Mouse (Mus musculus): ENCODE results near the gene Cacna1c.
"Not testable (repeated sequence)": the region's sequence is repeated elsewhere in the genome, so short reads cannot be mapped to it uniquely, and the experiment has no call there.

Cacna1c gene

DNA sequence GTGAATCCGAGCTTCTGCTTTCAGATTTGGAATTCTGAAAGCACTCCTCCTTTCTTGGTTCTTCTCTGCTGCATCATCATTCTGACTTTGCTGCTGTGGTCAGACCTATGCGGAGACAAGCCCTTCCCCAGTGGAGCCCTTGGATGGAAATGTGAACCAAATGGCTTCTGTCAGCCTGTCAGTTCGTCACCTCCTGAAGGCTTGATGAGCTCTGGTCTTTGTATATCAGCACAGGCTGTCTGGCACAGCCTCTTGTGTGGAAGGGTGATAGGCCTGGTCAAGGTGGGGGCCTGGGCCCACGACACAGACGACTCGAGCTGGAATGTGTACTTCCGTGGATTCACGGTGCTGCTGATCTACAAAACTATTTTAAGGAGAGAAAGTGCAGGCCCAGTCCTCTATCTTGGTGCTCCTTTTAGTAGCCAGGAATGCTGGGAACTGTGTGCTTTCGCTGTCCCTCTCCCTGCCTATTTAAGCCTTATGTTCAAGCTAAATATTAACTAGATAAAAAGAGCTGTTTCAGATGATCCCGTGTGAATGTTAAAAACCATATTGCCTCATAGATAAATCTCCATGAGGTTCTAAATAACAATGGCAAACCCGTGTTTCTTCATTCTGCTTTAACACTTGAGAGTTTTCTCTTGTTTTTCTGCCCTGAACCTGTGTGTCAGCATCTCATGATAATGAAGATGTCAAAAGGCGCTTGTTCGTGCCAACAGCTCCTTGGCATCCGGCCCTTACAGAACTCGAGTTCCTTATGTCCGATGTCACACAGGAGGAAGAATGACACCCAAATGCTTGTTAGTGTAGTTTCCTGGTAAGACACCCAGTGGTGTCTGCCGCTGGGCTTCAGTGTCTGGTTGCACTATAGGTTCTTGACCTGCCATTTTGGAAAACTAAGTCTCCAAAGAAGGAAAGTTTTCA, at the start of gene Cacna1c:
Gene Cacna1c, minus strand, starts transcription at position 37 of the 924 bp plus-strand sequence.
- DNase-seq: peak; percentile 18

DNA sequence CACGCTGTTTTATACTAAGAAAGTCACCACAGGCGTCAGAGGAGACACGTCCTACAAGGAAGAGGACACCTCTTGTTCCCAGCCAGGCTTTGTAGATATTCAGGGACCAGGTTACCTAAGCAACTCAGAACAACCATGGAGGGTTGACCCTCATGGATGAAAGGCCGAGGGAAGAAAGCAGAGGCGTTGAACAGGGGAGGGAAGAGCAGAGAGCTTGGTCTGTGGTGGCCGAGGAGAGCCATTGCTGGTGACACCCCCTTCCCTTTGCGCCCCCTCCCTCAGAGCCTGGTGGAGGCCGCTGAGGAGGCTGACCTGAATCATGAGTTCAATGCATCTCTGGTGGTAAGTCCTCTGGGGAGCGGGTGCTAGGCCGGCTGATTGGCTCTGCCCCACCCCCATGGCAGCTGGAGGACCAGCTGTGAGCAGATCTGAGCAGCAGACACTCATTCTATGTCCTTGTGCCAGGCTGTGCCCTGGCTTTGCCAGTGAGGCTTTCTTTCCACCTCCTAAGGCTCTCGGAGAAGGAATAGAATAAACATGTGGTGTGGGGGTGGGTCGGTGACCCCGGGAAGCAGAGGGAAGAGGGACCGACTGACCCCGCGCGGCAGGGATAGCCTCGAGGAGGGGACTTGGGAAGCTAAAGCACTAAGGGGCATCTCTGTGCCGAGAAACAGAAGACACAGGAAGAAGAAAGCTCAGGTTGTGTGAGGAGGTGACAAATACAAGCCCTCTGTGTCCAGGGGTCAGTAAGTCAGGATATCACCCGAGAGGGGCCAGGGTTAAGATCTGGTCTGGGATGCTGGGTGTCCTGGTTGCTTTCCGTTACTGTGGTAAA, 44.9 kb upstream of the Cacna1c start:
- DNase-seq: no peak

DNA sequence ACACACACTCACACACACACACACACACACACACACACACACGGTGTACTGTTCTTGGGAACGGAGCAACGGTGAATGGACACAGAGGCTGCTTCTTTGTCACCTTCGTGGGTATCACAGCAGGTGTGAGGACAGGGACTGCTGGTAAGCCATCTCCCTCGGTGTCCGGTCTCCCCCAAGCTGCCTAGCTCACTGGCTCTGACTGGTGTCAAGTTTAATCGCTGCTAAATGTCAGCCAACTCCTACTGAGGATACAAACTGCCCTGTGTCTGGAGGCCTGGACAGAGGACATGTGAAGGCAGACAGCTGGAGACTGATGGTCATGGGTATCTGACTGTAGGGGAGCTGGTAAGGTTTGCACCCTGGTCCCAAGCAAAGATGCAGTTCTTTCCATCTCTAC, 44.0 kb upstream of the Cacna1c start:
- no peak for DNase-seq

DNA sequence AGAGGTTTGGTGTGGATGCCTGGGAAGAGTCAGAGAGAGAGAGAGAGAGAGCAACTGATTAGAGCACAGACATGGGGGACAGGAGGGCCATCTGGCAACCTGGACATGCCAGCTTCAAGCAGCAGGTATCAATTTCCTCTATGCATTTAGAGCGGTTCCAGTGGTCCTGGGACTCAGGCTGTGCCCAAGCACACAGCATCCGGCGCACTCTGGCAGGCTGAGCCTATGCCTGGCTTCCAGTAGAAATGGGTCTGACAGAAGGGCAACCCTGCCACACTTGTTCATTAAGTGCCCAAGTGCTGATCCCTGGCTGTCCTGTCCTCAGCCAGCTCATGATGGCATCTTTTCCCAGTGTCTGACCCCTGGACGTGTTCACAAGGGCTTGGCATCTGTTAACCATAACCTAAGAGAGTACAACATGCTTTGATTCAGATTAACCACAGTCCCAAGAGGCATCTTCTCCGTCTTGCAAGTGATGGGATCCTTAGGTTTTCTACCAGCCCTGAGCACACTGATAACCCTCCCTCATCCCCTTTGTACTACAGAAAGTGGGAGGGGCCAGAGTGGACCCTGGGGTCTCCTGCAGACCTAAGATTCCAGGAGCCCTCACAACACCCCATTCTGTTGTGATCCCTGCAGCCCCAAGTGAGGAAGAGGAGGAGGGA, 43.3 kb upstream of the Cacna1c start:
- no peak for DNase-seq

DNA sequence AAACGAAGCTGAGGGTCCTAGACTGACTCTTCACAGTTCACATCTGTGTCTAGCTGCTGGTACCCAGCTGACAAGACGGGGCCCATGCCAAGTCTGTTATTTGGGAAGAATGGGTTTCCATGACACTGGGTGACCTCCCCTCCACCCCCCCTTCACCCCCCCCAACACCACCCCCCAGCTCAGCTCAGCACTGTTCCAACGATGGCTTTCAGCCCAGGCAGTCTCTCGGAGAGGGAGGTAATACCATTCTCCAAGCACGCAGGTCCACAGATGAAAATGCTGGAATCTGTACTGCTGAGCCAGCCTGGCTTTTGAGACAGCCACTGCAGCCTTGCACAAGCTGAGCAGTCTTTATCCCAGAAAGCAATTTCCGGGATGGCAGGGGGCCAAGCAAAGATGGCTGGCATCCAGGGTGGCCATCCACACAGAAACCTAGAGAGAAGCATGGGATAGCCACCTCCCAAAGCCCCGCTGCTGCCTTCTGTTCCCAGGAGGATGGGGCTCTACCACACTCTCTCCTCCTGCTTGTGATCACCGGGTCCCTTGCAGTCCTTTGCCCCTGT, 41.3 kb upstream of the Cacna1c start:
- peak; percentile 60 for DNase-seq

DNA sequence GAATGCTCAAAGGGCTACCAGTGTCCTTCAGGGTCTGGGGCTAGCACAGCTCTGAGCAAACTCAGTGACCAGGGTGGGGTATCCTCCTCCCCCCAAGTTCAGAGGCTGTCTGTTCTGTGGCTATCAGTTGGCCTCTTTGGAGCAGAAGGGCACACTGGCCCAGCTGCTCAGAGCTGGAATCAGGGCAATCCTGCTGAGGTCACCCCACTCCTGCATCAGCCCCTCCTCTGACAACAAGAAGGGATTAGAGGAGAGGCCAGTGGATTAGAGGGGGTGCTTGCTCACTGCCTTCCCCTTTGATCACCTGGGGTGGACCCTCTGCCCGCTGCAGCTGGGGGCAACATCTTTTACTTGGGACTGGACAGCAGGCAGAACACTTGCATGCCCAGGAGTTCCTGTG, 40.0 kb upstream of the Cacna1c start, which contains the start of gene Cacna2d4:
Gene Cacna2d4, plus strand, starts transcription at position 286 of the 400 bp plus-strand sequence.
- no peak for DNase-seq

DNA sequence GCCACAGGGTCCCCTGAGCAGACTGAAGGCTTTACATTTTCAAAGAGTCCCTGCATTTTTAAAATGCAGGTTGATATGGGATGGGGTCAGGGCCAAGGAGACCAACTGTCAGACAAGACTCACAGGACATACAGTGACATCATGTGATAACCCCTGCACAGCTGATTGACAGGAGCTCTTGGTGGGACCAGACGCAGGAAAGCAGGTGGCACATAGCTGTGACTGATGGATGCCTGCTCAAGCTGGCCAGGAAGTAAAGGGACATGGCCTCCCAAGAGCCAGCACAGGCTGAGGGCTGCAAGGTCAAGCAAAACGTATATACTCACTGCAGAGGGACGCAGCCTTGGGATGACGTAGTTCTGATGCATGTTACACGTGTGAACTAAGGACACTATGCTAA, 39.2 kb upstream of the Cacna1c start:
- DNase-seq: no peak

DNA sequence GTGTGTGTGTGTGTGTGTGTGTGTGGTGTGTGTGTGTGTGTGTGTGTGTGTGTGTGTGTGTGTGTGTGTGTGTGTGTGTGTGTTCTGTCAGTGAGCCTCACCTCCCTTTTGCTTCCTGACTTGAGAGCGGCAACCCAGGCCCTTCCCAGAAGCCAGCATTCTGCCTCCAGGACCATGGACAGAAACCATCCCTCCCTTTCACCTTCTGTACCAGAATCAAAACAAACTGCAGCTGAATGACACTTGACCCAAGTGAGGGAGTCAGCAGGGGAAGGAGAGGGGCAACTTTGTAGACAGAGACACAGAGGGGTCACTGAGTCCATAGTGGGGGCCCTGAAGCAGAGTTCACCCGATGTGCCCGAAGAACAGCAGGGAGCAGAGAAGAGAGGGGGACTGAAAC, 36.8 kb upstream of the Cacna1c start:
- peak; percentile 24 for DNase-seq

DNA sequence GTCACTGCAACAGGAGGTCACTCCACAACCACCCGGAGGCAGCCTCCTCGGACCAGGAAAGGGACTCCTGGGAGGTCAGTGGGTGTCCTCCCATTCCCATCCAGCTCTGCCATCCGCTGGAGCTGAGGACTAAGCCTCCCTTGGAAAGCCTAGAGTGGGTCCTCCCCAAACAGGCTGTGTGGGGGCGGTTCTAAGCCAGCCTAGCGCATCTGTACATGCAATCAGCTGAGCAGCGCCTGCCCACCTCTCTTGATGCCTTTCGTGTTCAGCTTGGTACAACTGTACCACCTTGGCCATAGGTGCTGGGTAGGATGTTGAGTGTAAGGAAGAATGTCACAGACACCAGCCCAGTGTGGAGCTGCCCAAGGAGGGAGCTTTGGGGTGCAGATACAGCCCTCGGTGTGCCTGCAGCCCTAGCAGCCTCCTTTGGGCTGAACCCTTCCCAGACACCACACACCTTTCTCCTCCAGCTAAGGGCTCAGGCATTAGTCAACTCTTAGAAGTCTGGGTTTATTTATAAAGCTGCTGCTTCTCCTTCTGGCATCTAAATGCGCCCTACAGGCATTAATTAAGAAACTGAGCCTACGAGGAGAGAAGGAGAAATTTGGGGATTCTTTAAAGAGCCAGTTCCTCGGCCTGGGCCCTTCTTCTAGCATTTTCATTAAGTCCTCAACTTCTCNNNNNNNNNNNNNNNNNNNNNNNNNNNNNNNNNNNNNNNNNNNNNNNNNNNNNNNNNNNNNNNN, 32.8 kb upstream of the Cacna1c start:
- DNase-seq: no peak

DNA sequence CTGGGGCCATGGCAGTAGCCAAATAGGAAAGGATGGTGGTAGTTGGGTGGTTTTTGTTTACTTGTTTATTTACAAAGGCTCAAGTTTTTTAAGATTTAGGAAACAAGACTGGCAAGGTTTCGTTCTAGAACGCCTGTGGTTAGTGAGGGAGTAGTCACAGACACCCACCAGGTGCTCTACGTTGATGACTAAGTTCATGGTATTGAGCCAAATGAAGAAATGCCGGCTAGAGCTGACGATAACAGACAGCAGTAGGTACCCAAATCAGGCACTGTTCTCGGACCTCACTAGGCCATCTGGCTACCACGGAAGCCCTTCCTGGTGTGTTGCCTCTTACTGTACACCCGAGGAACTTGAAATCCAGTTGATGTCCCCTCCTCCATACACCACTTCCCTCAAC, 30.8 kb upstream of the Cacna1c start:
- no peak for DNase-seq

DNA sequence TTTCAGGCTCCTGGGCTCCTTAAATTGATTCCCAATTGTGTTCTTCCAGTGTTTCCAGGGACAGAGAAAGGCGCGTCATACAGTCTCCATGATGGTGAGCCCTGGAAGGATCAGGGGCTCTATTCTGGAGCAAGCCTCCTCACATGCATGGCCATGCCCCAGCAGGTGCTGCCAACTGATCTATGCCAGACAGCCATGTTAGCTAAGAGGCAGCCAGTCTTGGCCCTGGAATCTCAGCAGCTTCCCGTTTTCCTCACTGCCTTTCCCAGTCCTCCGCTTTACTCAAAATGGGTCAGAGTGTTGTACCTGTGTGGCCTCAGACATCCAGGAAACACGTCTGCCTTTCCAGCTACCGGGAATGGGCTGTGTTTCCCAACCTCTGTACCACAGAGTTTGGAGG, 29.5 kb upstream of the Cacna1c start:
- DNase-seq: no peak

DNA sequence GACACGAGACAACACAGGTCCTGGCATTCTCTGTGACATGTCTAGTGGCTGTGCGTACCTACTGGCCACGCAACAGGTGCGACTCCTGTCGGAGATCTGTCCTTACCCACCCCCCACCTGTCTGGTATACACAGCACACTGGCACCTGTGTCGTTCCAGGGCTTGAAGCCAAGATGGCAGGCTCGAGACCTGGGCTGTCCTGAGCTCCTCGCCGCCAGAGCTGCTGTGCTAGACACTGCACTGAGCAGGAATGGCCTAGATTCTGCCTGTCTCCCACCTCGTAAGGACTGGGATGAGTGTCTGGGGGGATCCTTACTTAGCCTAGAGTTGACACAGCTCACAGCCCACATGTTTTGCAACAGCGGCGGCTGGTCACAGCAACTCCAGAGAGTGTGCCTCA, 29.0 kb upstream of the Cacna1c start:
- DNase-seq: no peak

DNA sequence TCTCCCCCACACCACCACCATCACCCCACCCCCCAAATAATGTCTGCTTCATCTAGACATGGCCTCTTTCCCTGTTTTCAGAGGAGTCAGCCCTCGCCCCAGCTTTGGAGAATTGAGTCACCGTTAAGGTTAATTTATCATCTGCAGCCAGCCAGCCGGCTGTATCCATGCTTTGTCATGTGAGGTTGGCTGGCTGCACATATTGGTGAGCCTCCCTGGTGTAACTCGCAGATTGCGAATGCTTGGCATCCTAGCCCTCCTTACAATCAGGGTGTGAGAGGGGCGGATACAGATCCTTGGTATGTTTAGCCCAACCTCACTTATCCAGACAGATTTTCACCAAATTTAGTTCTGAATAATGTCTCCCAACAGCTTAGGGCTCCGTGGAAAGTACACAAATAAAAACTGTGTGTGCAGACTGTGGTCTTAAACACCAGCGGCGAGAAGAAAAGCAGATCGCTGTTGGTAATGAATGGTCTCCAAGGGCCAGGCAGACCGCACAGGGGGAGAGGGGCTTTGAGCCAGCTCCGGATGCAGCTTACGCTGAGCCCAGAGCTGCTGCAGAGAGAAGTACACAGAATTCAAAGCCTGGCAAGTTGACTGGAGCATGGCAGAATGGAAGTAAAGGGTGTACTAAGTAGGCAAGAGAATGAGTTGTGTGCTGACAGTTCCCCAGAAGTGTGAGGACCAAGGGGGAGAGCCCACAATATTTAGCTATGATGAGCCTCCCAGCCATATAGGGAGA, 28.4 kb upstream of the Cacna1c start:
- no peak for DNase-seq

DNA sequence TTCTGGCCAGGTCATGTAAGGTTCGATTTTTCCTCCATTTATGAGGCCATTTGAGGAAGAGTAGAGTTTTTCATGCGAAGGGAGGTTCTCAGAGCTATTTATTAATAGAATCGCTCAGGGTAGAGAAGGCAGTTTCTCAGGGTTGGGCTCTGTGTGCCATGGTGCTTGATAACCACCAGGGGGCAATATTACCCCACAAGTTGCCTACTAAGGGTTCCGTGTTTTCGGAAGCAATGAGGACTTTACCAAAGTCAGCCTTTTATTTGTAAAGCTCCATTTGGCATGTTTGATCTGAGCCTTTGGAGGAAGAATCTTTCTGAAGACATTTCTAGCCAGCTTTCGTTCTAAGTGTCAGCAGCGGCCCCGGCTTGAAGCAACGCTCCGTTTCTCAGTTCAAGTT, 24.1 kb upstream of the Cacna1c start:
- DNase-seq: peak; percentile 69

DNA sequence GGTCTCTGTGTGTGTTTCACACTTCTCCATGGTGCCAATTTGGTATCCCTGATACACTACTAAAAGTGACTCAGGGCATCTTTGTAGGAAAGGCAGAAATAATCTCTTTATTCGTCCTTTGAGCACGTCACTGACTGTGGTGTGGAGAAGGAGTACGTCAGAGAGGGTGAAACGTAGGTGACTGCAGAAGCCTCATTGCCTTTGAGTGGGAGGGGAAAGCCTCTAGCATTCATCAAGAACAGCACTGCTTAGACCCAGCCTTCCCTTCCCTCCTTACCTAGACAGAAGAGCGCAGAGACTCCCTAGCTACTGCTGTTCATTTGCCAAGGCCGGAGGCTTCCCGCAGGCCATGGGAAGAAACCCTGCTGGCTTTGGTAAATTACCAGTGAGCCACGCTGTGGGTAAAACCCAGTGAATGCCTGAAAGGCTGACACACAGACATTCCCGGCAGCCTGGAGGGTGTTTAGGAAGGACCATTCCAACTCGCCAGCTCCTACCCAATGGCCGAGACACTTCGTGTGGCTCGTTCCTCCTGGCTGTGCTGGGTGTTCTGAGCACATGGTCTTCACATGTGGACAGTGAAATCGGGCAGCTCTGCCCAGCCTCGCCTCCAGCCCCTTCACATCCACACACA, 23.1 kb upstream of the Cacna1c start:
- DNase-seq: no peak

DNA sequence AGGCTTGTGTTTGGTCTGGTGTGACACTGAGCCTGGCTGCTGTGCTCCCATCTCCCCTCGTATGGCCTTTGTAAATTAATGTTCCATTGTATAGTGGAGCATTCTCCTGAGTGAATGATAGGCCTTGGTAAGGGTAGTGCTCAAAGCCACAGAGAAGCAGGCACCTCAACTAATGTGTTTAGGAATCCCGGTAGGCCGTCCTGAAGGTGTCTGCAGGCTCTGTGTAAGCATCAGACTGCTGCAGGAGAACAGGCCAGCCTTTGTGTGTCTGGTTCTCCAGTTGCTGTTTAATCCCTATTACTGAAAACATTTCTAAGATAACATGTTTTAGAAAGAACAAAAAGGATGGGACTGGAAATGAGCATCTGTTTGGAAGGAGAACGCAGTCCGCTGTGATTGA, 22.4 kb upstream of the Cacna1c start:
- DNase-seq: no peak

DNA sequence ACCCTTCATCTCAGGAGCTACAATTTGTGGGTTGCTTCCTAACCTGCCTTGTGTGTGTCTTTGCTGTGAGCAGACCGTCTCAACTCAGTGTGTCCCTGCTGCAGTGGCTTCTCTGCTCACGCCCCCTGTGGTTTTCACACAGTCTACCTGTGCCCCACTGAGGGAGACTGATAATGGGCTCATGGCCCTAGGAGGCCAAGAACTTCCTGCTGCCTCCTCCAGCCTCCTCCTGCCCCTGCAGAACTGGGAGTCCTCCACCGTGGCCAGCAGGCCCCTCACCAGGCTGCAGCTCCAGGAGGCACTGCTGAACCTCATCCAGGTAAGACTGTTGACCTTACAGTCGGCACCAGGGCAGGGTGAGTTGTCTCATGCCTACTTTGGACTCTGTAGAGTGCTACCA, 21.4 kb upstream of the Cacna1c start:
- no peak for DNase-seq

DNA sequence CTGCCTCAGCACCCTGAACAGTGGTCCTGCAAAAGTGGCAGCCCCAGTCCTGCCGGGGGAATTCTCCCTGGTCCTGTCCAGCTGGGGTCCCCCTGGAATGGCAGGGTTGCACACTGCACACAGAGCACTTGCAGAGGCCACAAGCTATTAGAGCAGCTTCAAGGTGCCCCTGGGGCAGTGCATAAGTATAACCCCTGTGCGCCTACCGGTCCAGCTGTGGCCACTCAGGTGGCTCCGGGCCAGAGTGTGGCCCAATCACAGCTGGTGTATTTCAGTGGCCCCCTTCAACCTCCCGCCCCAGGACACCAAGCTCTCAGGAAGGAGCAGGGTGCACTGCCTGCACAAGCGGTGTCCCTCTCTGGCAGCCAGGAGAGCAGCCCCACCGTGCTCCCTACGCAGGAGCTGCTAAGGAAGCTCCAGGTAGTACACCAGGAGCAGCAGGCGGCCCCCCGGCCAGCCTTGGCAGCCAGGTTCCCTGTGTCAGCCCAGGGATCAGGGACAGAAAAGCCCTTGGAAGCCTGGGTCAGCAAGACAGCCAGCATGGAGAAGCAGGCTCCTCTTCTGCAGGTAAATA, 18.9 kb upstream of the Cacna1c start:
- no peak for DNase-seq

DNA sequence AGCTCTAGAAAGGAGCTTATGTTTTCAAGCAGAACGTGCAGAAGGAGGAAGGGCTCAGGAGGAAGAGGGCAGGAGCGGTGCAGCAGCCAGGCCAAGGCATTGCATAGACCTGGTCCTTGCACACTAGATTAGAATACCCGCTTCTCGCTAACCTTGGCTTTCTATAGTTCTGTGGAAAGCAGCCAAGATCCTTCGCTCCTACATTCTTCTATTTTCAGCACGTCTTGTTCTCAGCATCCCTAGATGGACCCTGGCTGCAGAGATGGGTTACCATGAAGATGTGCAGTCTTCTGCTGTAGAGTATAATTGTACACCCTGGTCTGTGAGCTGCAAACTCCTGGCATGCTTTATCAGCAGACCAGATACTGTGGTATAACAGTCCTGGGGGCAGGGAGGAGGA, 18.0 kb upstream of the Cacna1c start:
- no peak for DNase-seq

DNA sequence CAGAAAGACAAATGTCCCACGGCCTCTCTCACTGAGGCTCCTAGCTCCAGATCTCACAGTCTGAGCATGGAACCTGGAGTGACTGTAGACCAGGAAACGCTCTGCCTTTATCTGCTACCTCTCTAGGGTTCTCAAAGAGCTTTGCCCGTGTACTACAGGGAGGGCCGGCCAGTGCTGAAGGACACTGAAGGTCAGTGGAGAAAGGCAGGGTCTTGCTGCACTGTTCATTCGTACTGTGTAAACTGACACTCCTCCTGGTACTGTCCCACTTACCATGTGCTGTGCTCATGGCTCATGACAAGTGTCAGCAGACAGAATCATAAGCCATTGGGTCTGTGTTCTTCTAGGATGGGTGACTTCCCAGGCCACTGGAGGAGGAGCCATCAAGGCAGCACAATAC, 17.2 kb upstream of the Cacna1c start:
- DNase-seq: no peak

DNA sequence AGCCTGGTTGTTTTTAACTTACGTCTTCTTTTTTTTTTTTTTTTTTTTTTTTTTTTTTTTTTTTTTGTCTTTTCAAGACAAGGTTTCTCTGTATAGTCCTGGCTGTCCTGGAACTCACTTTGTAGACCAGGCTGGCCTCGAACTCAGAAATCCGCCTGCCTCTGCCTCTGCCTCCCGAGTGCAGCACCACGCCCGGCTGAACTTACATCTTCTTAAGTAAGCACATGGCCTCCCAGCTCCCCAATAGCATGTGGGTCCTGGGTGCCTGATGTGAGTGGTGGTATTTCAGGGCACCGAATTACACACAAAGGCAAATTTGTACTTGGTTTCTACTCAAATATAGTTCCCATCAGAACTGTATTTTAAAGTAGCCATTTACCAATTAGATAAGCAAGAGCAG, 9.8 kb upstream of the Cacna1c start:
- not testable (repeated sequence) for DNase-seq
